In the genomic region with DNA sequence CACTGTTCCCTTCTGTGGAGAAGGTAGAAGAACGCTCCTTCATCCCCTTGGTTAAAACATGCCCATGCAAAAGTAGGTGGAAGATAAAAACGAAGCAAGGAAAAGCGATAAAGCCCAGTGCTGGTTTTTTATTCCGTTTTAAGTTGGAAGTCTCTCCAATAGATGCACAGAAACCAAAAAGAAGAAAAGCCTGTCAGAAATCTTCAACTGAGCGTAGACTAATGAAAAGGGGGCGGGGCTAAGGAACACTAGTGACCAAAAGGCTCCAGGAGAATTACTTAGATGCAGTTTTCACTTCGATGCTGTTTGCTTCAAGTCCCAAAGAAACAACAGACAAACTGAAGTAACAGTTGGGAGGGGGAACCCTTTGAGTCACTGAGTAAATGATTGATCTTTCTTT, we compare ENCODE assay signal across 8 mouse cellular contexts. TPM values are rescaled to one million over a fixed set of nuclear protein-coding genes. Genes with fewer than 3 reads are reported as not detected.
DNase-seq lines count a peak whose midpoint lies in the region; ATAC-seq lines count a peak whose summit lies in the region.

No protein-coding gene starts in this region.

- no peaks in the 10 kb centered on the region for H3K9me3 ChIP-seq in megakaryocyte, embryonic 14.5 days
- no peaks in the 10 kb centered on the region for H3K9me3 ChIP-seq in limb, embryonic 10.5 days (replicated peaks)
- H3K9me3 ChIP-seq in stomach, embryonic 14.5 days (ENCODE audit: control insufficient read depth, low read depth, low read length), result no peaks in the 10 kb centered on the region

- no peaks in the 10 kb centered on the region for H3K27me3 ChIP-seq in megakaryocyte, embryonic 14.5 days (replicated peaks)
- H3K27me3 ChIP-seq in limb, embryonic 10.5 days (ENCODE audit: low read depth, poor library complexity, severe bottlenecking), result no peaks in the 10 kb centered on the region
- no peaks in the 10 kb centered on the region for H3K27me3 ChIP-seq in stomach, embryonic 14.5 days (ENCODE audit: control insufficient read depth, insufficient read depth, low read length)

- peaks cover 60% of the 10 kb centered on the region for H3K4me1 ChIP-seq in megakaryocyte, embryonic 14.5 days
- H3K4me1 ChIP-seq in limb, embryonic 10.5 days, result peaks cover 33% of the 10 kb centered on the region
- 0 out of 2 replicates have a peak, but pooled peaks cover 2% of the 10 kb centered on the region for H3K4me1 ChIP-seq in stomach, embryonic 14.5 days (ENCODE audit: control insufficient read depth, insufficient read depth, low read length)

- no peak overlapping the region for H3K27ac ChIP-seq in limb, embryonic 10.5 days
- H3K27ac ChIP-seq in stomach, embryonic 14.5 days (ENCODE audit: low read length), result no peak overlapping the region

- 35% methylated on average over 7 of the region's 7 CpGs for WGBS in limb, embryonic 10.5 days
- 33% methylated on average over 7 of the region's 7 CpGs for WGBS in stomach, embryonic 14.5 days

- ATAC-seq in megakaryocyte, adult 5-6 weeks (ENCODE audit: poor library complexity, severe bottlenecking), result no peak
- ATAC-seq in stomach, embryonic 14.5 days (ENCODE audit: insufficient number of reproducible peaks, insufficient read depth, low FRiP score, low read depth), result no peak

- H3K9ac ChIP-seq in stomach, embryonic 14.5 days (replicated peaks; ENCODE audit: low read depth, low read length), result no peak overlapping the region

- H3K4me2 ChIP-seq in stomach, embryonic 14.5 days (replicated peaks; ENCODE audit: low read depth, low read length), result peak overlapping the region; percentile 84; the same call in 1 of the 2 replicates

- H3K36me3 ChIP-seq in megakaryocyte, embryonic 14.5 days (replicated peaks; ENCODE audit: low read length), result peaks cover 6% of the 10 kb centered on the region
- H3K36me3 ChIP-seq in limb, embryonic 10.5 days, result no peaks in the 10 kb centered on the region
- H3K36me3 ChIP-seq in stomach, embryonic 14.5 days (ENCODE audit: control insufficient read depth, insufficient read depth, low read length), result no peaks in the 10 kb centered on the region

- DNase-seq in cerebellum, adult 9-11 months, result peak; percentile 20
- DNase-seq in cerebellum, postnatal 36 days, result no peak
- no peak for DNase-seq in limb, embryonic 10.5 days (ENCODE audit: low spot score)
- no peak for DNase-seq in gastrocnemius, postnatal 4 days (ENCODE audit: low spot score in 2 of 2)
- DNase-seq in right cerebral cortex, postnatal 10 days (ENCODE audit: low spot score in 2 of 2), result no peak

- peak overlapping the region; percentile 96 for H3K4me3 ChIP-seq in megakaryocyte, embryonic 14.5 days (replicated peaks)
- peak overlapping the region; percentile 97 for H3K4me3 ChIP-seq in limb, embryonic 10.5 days
- H3K4me3 ChIP-seq in stomach, embryonic 14.5 days (ENCODE audit: low read depth, low read length), result no peak overlapping the region

RNA-seq across cellular contexts. Expression of a gene that starts 1.2 kb away (rescaled TPM):
- 50.3 and 60.3 TPM in 2 replicates for polyA plus RNA-seq in megakaryocyte, embryonic 14.5 days (2012; ENCODE audit: insufficient read depth, low replicate concordance)
- 6.0 and 12.4 TPM in 2 replicates for total RNA-seq in megakaryocyte, adult 5-6 weeks (2015)
- total RNA-seq in megakaryocyte, adult 5-6 weeks (2017), result 8.9 and 39.4 TPM in 2 replicates
- polyA plus RNA-seq in limb, embryonic 10.5 days (2016; fragmentation: Nextera tagmentation; extraction: Ambion mirVana), result 100 and 104 TPM in 2 replicates
- polyA plus RNA-seq in stomach, embryonic 14.5 days (2014; fragmentation: Nextera tagmentation; extraction: Ambion mirVana), result 55.1 and 61.0 TPM in 2 replicates
- 10 to 100 TPM; 36.3 to 37.7 TPM for total RNA-seq in gastrocnemius, postnatal 4 days (2021)
